Mouse (Mus musculus): Measurements from ENCODE around the gene Eif3k. TPM values are rescaled to one million over a fixed set of nuclear protein-coding genes. Genes with fewer than 3 reads are reported as not detected.

Gene Eif3k
- polyA plus RNA-seq, 1 experiment from 2014 or later, result 343 TPM

- H3K4me1 ChIP-seq (replicated peaks; ENCODE audit: control insufficient read depth, insufficient read depth, low read length), result peaks cover 4% of the 10 kb centered on the region; the same call in 1 of the 2 replicates
- 3% methylated on average over 82 of the region's 88 CpGs for WGBS
- peaks cover 26% of the 10 kb centered on the region for H3K27me3 ChIP-seq (ENCODE audit: control insufficient read depth, insufficient read depth, low read length)
- H3K36me3 ChIP-seq (ENCODE audit: control insufficient read depth, insufficient read depth, low read length), result no peaks in the 10 kb centered on the region
- H3K4me2 ChIP-seq (ENCODE audit: low read depth, low read length, severe bottlenecking), result peak overlapping the region; percentile 52
- ATAC-seq (replicated peaks; ENCODE audit: low FRiP score), result no peak
- H3K27ac ChIP-seq (ENCODE audit: low read depth, low read length), result no peak overlapping the region
- H3K9me3 ChIP-seq (ENCODE audit: control insufficient read depth, low read length), result peaks cover 4% of the 10 kb centered on the region; the same call in 1 of the 2 replicates
- peak overlapping the region; percentile 44 for H3K9ac ChIP-seq (ENCODE audit: low read length)
- peak overlapping the region; percentile 36 for H3K4me3 ChIP-seq (ENCODE audit: low read depth, low read length)
- DNase-seq (ENCODE audit: low spot score), result peak; percentile 67
Measured at GRCm38 (mm10) chr7:29019447-29020220, 38.0 kb upstream of the Eif3k start.

- Histone ChIP-seq H3K4me2 (ENCODE audit: low read depth, low read length, severe bottlenecking) (no peak overlapping the region), H3K36me3 (ENCODE audit: control insufficient read depth, insufficient read depth, low read length) (no peaks in the 10 kb centered on the region), H3K4me3 (ENCODE audit: low read depth, low read length) (no peak overlapping the region), H3K27ac (ENCODE audit: low read depth, low read length) (no peak overlapping the region), H3K4me1 (replicated peaks; ENCODE audit: control insufficient read depth, insufficient read depth, low read length) (peaks cover 4% of the 10 kb centered on the region; the same call in 1 of the 2 replicates), H3K9me3 (ENCODE audit: control insufficient read depth, low read length) (peaks cover 4% of the 10 kb centered on the region; the same call in 1 of the 2 replicates), H3K9ac (ENCODE audit: low read length) (no peak overlapping the region), H3K27me3 (ENCODE audit: control insufficient read depth, insufficient read depth, low read length) (peaks cover 26% of the 10 kb centered on the region)
- no peak for ATAC-seq (replicated peaks; ENCODE audit: low FRiP score)
- WGBS, result 85% methylated on average over 7 of the region's 7 CpGs
- no peak for DNase-seq (ENCODE audit: low spot score)
Measured at GRCm38 (mm10) chr7:29017222-29017621, 35.6 kb upstream of the Eif3k start.

GRCm38 (mm10) chr7:29016440-29016839 is 34.8 kb upstream of the Eif3k start:
- peaks cover 4% of the 10 kb centered on the region; the same call in 1 of the 2 replicates for H3K9me3 ChIP-seq (ENCODE audit: control insufficient read depth, low read length)
- no peaks in the 10 kb centered on the region for H3K36me3 ChIP-seq (ENCODE audit: control insufficient read depth, insufficient read depth, low read length)
- H3K4me1 ChIP-seq (replicated peaks; ENCODE audit: control insufficient read depth, insufficient read depth, low read length), result peaks cover 4% of the 10 kb centered on the region; the same call in 1 of the 2 replicates
- ATAC-seq (replicated peaks; ENCODE audit: low FRiP score) (no peak), DNase-seq (ENCODE audit: low spot score) (no peak)
- H3K27ac ChIP-seq (ENCODE audit: low read depth, low read length), result no peak overlapping the region
- WGBS, result 86% methylated on average over 7 of the region's 7 CpGs
- H3K4me2 ChIP-seq (ENCODE audit: low read depth, low read length, severe bottlenecking), result no peak overlapping the region
- no peak overlapping the region for H3K9ac ChIP-seq (ENCODE audit: low read length)
- H3K27me3 ChIP-seq (ENCODE audit: control insufficient read depth, insufficient read depth, low read length), result peaks cover 26% of the 10 kb centered on the region
- H3K4me3 ChIP-seq (ENCODE audit: low read depth, low read length), result no peak overlapping the region

DNA sequence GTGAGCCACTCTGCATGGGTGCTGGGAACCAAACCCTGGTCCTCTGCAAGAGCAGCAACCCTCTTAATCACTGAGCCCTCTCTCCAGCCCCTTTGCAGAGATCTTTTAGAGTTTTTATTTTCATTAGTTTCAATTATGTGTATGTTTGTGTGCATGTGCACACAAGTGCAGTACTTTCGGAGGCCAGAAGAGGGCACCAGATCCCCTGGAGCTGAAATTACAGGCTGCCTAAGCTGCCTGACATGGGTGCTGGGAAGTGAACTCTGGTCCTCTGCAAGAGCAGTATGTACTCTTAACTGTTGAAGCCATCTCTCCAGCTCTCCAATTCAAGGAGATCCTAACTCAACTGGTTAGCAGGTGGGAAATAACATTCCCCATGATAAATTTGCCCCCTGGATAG is 33.3 kb upstream of the Eif3k start:
- Histone ChIP-seq H3K27me3 (ENCODE audit: control insufficient read depth, insufficient read depth, low read length) (peaks cover 18% of the 10 kb centered on the region), H3K4me3 (ENCODE audit: low read depth, low read length) (no peak overlapping the region), H3K4me2 (ENCODE audit: low read depth, low read length, severe bottlenecking) (no peak overlapping the region), H3K36me3 (ENCODE audit: control insufficient read depth, insufficient read depth, low read length) (no peaks in the 10 kb centered on the region), H3K9ac (ENCODE audit: low read length) (no peak overlapping the region), H3K9me3 (ENCODE audit: control insufficient read depth, low read length) (peaks cover 4% of the 10 kb centered on the region; the same call in 1 of the 2 replicates), H3K4me1 (replicated peaks; ENCODE audit: control insufficient read depth, insufficient read depth, low read length) (peaks cover 4% of the 10 kb centered on the region; the same call in 1 of the 2 replicates), H3K27ac (ENCODE audit: low read depth, low read length) (no peak overlapping the region)
- no peak for DNase-seq (ENCODE audit: low spot score)
- no peak for ATAC-seq (replicated peaks; ENCODE audit: low FRiP score)
- WGBS, result 86% methylated on average over 1 of the region's 1 CpGs

DNA sequence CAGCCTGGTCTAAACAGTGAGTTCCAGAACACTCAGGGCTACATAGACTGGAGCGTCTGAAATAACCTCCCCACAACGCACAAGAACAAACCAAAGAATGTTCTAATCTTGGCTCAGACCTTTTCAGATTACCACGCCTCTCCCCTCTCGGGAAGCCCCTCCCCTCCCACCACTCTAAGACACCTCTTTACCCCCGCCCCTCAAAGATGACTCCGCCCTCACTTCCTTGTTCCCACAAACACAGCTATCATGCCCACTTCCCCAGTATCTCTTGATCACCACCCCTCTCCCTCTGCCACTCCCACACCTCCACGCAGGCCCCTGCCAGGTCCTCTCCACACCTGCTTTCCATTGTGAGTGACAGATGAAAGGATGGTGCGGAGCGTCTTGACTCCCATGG is 27.1 kb upstream of the Eif3k start:
- no peaks in the 10 kb centered on the region for H3K36me3 ChIP-seq (ENCODE audit: control insufficient read depth, insufficient read depth, low read length)
- H3K9ac ChIP-seq (ENCODE audit: low read length), result no peak overlapping the region
- ATAC-seq (replicated peaks; ENCODE audit: low FRiP score) (no peak), DNase-seq (ENCODE audit: low spot score) (no peak)
- no peak overlapping the region for H3K4me2 ChIP-seq (ENCODE audit: low read depth, low read length, severe bottlenecking)
- no peak overlapping the region for H3K4me3 ChIP-seq (ENCODE audit: low read depth, low read length)
- no peaks in the 10 kb centered on the region for H3K27me3 ChIP-seq (ENCODE audit: control insufficient read depth, insufficient read depth, low read length)
- H3K4me1 ChIP-seq (replicated peaks; ENCODE audit: control insufficient read depth, insufficient read depth, low read length), result no peaks in the 10 kb centered on the region
- 83% methylated on average over 9 of the region's 9 CpGs for WGBS
- H3K9me3 ChIP-seq (ENCODE audit: control insufficient read depth, low read length), result no peaks in the 10 kb centered on the region
- no peak overlapping the region for H3K27ac ChIP-seq (ENCODE audit: low read depth, low read length)

DNA sequence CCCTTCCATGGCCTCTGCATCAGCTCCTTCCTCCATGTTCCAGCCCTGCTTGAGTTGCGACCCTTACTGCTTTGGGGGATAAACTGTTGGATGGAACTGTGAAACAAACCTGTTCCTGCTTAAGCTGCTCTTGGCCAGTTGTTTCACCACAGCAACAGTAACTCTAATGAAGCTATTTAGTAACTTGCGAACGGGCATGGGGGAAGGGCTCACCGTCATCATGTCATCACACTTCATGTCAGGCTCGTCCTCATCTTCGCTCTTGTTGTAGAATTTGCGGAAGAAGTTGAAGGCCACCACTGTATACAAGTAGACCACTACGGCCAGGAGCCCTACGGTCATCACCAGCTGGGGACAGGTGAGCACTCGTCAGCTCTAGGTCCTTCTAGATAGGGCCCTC is 26.5 kb upstream of the Eif3k start:
- Histone ChIP-seq H3K9ac (ENCODE audit: low read length) (no peak overlapping the region), H3K27ac (ENCODE audit: low read depth, low read length) (no peak overlapping the region), H3K9me3 (ENCODE audit: control insufficient read depth, low read length) (no peaks in the 10 kb centered on the region), H3K4me1 (replicated peaks; ENCODE audit: control insufficient read depth, insufficient read depth, low read length) (no peaks in the 10 kb centered on the region), H3K4me2 (ENCODE audit: low read depth, low read length, severe bottlenecking) (no peak overlapping the region), H3K27me3 (ENCODE audit: control insufficient read depth, insufficient read depth, low read length) (no peaks in the 10 kb centered on the region), H3K36me3 (ENCODE audit: control insufficient read depth, insufficient read depth, low read length) (no peaks in the 10 kb centered on the region), H3K4me3 (ENCODE audit: low read depth, low read length) (no peak overlapping the region)
- DNase-seq (ENCODE audit: low spot score), result no peak
- 93% methylated on average over 10 of the region's 10 CpGs for WGBS
- ATAC-seq (replicated peaks; ENCODE audit: low FRiP score), result no peak

DNA sequence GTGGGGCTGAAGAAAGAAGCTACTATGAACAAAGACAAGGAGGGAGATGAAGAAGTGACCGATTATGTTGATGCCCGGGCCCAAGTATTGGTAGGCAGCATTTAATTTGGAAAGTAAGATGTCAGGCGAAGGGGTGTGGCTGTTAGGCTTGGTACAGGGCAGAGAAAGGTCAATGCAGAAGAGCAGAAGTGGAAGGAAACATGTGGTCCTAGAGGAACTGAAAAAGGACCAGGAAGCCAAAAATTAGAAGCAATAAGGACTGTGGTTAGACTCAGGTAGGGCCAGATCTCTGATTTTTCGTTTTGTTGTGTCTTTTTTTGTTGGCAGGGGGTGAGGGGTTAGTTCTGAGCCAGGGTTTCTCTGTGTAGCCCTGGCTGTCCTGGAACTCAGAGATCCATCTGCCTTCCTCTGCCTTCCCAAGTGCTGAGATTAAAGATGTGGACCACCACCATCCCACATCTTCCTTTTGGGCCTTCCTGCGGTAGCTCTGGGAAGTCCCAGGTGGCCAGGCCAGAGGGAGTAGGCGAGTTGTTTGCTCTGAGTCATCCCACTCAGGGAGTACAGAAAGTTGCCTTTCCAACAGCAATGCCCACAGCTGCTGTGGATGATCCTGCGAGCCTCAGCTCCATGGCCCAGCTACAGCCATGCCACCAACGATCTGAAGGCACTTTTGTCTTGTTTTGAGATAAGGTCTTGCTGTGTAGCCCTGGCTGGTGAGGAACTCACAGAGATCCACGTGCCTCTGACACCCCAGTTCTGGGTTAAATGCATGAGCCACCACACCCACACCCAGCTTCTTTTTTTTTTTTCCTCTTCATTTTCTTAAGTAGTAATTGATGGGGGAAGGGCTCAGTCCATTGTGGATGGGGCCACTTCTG is 25.8 kb upstream of the Eif3k start:
- H3K27ac ChIP-seq (ENCODE audit: low read depth, low read length), result no peak overlapping the region
- whole genome bisulfite sequencing, result 77% methylated on average over 9 of the region's 9 CpGs
- ATAC-seq (replicated peaks; ENCODE audit: low FRiP score) (no peak), DNase-seq (ENCODE audit: low spot score) (no peak)
- no peaks in the 10 kb centered on the region for H3K27me3 ChIP-seq (ENCODE audit: control insufficient read depth, insufficient read depth, low read length)
- H3K4me1 ChIP-seq (replicated peaks; ENCODE audit: control insufficient read depth, insufficient read depth, low read length), result no peaks in the 10 kb centered on the region
- no peaks in the 10 kb centered on the region for H3K36me3 ChIP-seq (ENCODE audit: control insufficient read depth, insufficient read depth, low read length)
- no peak overlapping the region for H3K9ac ChIP-seq (ENCODE audit: low read length)
- no peaks in the 10 kb centered on the region for H3K9me3 ChIP-seq (ENCODE audit: control insufficient read depth, low read length)
- H3K4me2 ChIP-seq (ENCODE audit: low read depth, low read length, severe bottlenecking), result no peak overlapping the region
- H3K4me3 ChIP-seq (ENCODE audit: low read depth, low read length), result no peak overlapping the region

GRCm38 (mm10) chr7:29000651-29001605 is 19.3 kb upstream of the Eif3k start:
- WGBS, result 5% methylated on average over 43 of the region's 43 CpGs
- Histone ChIP-seq H3K4me3 (ENCODE audit: low read depth, low read length) (peak overlapping the region; percentile 48), H3K4me2 (ENCODE audit: low read depth, low read length, severe bottlenecking) (peak overlapping the region; percentile 83), H3K9me3 (ENCODE audit: control insufficient read depth, low read length) (no peaks in the 10 kb centered on the region), H3K9ac (ENCODE audit: low read length) (peak overlapping the region; percentile 75), H3K4me1 (replicated peaks; ENCODE audit: control insufficient read depth, insufficient read depth, low read length) (no peaks in the 10 kb centered on the region; the same call in 1 of the 2 replicates), H3K36me3 (ENCODE audit: control insufficient read depth, insufficient read depth, low read length) (no peaks in the 10 kb centered on the region), H3K27ac (ENCODE audit: low read depth, low read length) (no peak overlapping the region), H3K27me3 (ENCODE audit: control insufficient read depth, insufficient read depth, low read length) (no peaks in the 10 kb centered on the region)
- peak; percentile 92 for DNase-seq (ENCODE audit: low spot score)
- peak; percentile 81 for ATAC-seq (replicated peaks; ENCODE audit: low FRiP score)

Measured in forebrain, embryonic 11.5 days (tissue).